Mouse (Mus musculus) hindbrain, postnatal 0 days (tissue): Measurements from ENCODE around the gene Hist1h2af. TPM values are rescaled to one million over a fixed set of nuclear protein-coding genes. Genes with fewer than 3 reads are reported as not detected.
"Not testable (repeated sequence)": the region's sequence is repeated elsewhere in the genome, so short reads cannot be mapped to it uniquely, and the experiment has no call there.

Experiments used
- ATAC-seq: fragments of 200-750 bp; cut with Nextera tagmentation; 2 replicates; pipeline ENCODE4 v1.8.0; 2017; ENCODE audit warnings: mild to moderate bottlenecking, moderate TSS enrichment, moderate library complexity
- DNase-seq: peaks from one replicate; pipeline ENCODE4 v3.0.0-alpha.2; 2015; ENCODE audit warnings: low spot score
- H3K27ac ChIP-seq: fragments of 300-500 bp; sonication (generic); 2 replicates; pipeline ENCODE4 v1.5.1; 2014; ENCODE audit warnings: mild to moderate bottlenecking
- H3K27me3 ChIP-seq: fragments of 300-500 bp; sonication (generic); 2 replicates; pipeline ENCODE4 v1.6.1; 2014; ENCODE audit warnings: low read length, mixed read lengths; ENCODE audit not compliant: insufficient read depth
- H3K36me3 ChIP-seq: fragments of 300-500 bp; sonication (generic); 2 replicates; pipeline ENCODE4 v1.6.1; 2014; ENCODE audit warnings: low read length, mixed read lengths; ENCODE audit not compliant: insufficient read depth
- H3K4me1 ChIP-seq: fragments of 300-500 bp; sonication (generic); 2 replicates; pipeline ENCODE4 v1.6.1; 2014; ENCODE audit warnings: antibody characterized with exemption, low read length, mixed read lengths; ENCODE audit not compliant: insufficient read depth
- H3K4me2 ChIP-seq: fragments of 300-500 bp; sonication (generic); 2 replicates; pipeline ENCODE4 v1.6.1; 2014; ENCODE audit warnings: low read depth, mild to moderate bottlenecking, low read length, moderate library complexity, mixed read lengths
- H3K4me3 ChIP-seq: fragments of 300-500 bp; sonication (generic); 2 replicates; pipeline ENCODE4 v1.5.1; 2014; ENCODE audit warnings: low read length
- H3K9ac ChIP-seq: fragments of 300-500 bp; sonication (generic); replicated peaks from 2 replicates; pipeline ENCODE4 v1.6.1; 2014; ENCODE audit warnings: mild to moderate bottlenecking, low read length, moderate library complexity, mixed read lengths
- H3K9me3 ChIP-seq: fragments of 300-500 bp; sonication (generic); 2 replicates; pipeline ENCODE4 v1.6.1; 2016; ENCODE audit warnings: low read length, mixed read lengths
- CTCF ChIP-seq: IDR thresholded peaks from 2 replicates; pipeline ENCODE4 v1.5.1; 2016; ENCODE audit warnings: antibody characterized with exemption, control low read depth, low read depth
- WGBS: fragments of 180-500 bp; shearing (Covaris S2); extraction: QIAGEN DNeasy Blood & Tissue Kit; methylation state at CpG from one replicate; pipeline ENCODE4 v1.1.7; 2014; 5-methylcytosine and 5-hydroxymethylcytosine counted together
- polyA plus RNA-seq: library from polyadenylated mRNA; unstranded; fragments of >200 nt; fragmentation: Nextera tagmentation; extraction: Ambion mirVana; gene quantifications from 2 replicates; pipeline ENCODE4 v1.2.1, GENCODE M21; 2015
- total RNA-seq: library from RNA; depleted of rRNA; stranded (reverse); fragments of >200 nt; gene quantifications from 2 replicates; pipeline ENCODE4 v1.2.3, GENCODE M21; 2014

Gene Hist1h2af
- total and polyA plus RNA-seq, 2 experiments from 2014 or later: 3.3 to 415 TPM

DNA sequence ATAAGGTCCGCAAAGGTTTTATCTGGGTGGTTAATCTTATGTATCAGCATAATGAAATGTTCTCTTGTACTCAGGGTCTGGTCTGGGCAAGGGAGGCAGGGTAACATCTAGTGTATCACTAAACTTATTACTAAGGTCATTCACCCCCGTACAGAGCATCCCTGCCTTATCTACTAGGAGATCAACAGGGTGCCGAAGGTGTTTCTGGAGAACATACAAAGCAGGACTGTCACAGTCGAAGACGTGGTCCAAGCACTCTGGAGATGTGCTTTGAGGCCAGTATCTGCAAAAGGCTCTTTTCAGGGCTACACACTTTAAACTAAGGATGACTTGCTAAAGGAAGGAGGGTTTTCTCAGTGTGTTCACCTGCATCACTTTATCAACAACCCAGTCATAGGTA, 13.0 kb downstream of the Hist1h2af start:
- Histone ChIP-seq H3K36me3 (no peaks in the 10 kb centered on the region), H3K4me1 (no peaks in the 10 kb centered on the region), H3K9ac (no peak overlapping the region), H3K9me3 (no peaks in the 10 kb centered on the region), H3K4me3 (no peak overlapping the region), H3K27ac (no peak overlapping the region), H3K27me3 (no peaks in the 10 kb centered on the region), H3K4me2 (no peak overlapping the region)
- DNase-seq: no peak
- no peak for TF ChIP-seq CTCF
- 81% methylated on average over 5 of the region's 5 CpGs for WGBS
- no peak for ATAC-seq

DNA sequence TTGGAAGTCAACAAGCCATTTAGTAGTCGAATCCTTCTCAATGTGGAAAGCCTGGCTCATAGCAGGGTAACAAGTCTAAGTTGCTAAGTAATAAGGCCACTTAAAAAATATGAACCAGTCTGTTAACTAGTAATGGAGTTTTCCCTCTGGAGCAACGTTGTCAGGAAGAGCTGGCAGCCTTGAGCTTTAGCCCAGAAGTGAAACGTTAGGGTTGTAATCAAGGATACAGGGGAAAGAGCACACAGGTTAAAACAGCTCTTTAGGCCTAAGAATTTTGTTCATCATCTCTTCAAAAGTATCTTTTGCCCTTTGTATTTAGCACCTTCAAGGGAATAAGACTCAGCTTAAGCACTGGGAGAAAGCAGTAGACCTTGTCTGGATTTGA, 17.0 kb downstream of the Hist1h2af start:
- 11% methylated on average over 3 of the region's 3 CpGs for WGBS
- peak overlapping the region; percentile 36 for H3K4me3 ChIP-seq
- peak overlapping the region; percentile 58 for H3K4me2 ChIP-seq
- H3K9ac ChIP-seq: peak overlapping the region; percentile 43; the same call in 1 of the 2 replicates
- H3K36me3 ChIP-seq: no peaks in the 10 kb centered on the region
- H3K27ac ChIP-seq: peak overlapping the region; percentile 73
- TF ChIP-seq CTCF: no peak
- ATAC-seq: no peak
- no peaks in the 10 kb centered on the region for H3K9me3 ChIP-seq
- H3K27me3 ChIP-seq: no peaks in the 10 kb centered on the region
- no peak for DNase-seq
- peaks cover 7% of the 10 kb centered on the region for H3K4me1 ChIP-seq

DNA sequence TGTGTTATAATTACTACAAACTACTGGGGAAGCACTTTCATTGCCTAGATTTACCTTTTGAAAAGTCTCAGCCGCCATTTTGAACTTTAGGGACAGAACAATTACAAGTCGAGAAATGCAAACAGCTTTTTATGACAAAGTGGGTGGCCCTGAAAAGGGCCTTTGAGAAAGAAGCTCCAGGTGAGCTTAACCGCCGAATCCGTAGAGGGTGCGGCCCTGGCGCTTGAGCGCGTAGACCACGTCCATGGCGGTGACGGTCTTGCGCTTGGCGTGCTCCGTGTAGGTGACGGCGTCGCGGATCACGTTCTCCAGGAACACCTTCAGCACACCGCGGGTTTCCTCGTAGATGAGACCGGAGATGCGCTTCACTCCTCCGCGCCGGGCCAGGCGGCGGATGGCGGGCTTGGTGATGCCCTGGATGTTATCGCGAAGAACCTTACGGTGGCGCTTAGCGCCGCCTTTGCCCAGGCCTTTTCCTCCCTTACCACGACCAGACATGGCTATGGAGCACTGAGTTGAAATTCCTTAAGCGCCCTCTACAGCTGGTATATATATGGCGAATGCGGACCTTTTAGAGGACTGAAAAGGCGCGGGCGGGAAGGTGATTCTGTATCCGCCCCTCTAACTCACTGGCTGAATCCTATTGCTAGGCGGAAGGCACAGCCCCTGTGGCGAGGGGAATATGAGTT, 17.6 kb downstream of the Hist1h2af start, which contains the start of gene Hist1h4f:
Hist1h4f (minus strand) TSS at position 503 of the 689 bp plus-strand sequence.
- H3K4me3 ChIP-seq: peak within 1 kb of the TSS; percentile 36
- peak within 1 kb of the TSS; percentile 58 for H3K4me2 ChIP-seq
- ATAC-seq: peak; percentile 92
- not testable (repeated sequence) for H3K4me1 ChIP-seq, H3K36me3 ChIP-seq, H3K27me3 ChIP-seq, H3K9me3 ChIP-seq
- peak; percentile 71 for TF ChIP-seq CTCF
- WGBS: under 1% methylated on average over 42 of the region's 47 CpGs
- peak within 1 kb of the TSS; percentile 43; the same call in 1 of the 2 replicates for H3K9ac ChIP-seq
- H3K27ac ChIP-seq: peak within 1 kb of the TSS; percentile 73
- peak; percentile 96 for DNase-seq

DNA sequence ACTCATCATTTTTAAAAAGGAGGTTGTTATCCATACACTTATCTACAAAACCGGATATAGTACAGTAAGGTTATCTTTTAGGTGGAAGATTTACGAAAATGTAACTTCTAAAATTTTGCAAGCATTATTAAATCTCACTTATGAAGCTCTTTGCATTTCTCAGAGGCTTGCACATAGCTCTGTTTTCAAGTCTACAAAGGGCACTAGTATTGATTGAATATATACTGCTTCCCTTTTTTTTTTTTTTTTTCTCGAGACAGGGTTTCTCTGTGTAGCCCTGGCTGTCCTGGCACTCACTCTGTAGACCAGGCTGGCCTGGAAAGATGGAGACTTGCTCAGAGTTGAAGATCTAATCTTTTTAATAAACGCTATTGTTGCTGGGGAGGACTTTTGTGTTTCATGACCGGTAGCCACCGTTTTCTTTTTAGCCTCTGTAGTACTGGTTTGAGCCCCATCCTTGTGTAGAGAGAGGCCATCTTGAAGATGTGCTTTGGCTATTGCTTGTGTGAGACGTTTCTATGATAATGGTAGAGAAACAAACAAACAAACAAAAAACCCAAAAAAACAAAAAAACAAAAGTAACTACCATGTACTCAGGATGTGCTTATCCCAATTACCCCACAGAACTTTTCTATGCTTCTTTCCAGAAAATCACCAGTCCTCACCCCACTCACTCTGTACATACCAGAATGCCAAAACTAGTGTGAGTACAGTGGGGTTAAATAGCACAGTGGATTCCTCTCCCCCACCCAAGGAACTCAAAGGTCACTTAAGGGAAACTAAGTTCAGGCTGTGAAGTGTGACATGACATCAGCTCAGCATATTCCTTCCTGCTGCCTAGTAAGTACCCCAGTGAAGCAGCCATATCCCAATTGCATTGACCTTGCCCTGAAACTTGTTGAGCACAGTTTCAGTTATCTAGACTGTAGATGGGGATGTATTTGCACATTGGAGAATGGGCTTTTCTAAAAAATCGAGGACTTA, 18.5 kb downstream of the Hist1h2af start:
- Histone ChIP-seq H3K9ac (no peak overlapping the region), H3K27ac (peak overlapping the region; percentile 73), H3K9me3 (no peaks in the 10 kb centered on the region), H3K4me3 (peak overlapping the region; percentile 36), H3K27me3 (no peaks in the 10 kb centered on the region), H3K4me1 (peaks cover 7% of the 10 kb centered on the region), H3K4me2 (peak overlapping the region; percentile 58), H3K36me3 (no peaks in the 10 kb centered on the region)
- no peak for ATAC-seq
- 47% methylated on average over 8 of the region's 8 CpGs for WGBS
- no peak for DNase-seq
- no peak for TF ChIP-seq CTCF

DNA sequence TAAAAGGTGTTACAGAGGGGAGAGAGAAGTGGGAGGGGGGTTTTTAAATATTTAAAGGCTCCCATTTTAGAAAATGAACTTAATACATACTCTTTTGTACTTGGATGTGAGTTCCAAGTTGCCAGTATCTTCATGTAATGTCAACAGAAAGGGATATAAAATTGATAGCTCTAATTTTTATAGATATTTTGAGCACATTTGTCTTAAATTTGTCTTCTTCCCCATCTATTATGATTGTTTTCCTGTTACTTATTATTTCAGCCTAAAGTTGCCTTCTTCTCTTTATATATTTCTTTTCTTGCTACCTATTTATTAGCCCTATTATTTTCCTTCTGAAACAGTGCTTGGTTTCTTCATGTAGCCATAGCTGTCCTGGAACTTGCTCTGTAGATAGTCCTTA, 19.3 kb downstream of the Hist1h2af start, which contains the start of gene Hist1h1d:
Hist1h1d (plus strand) TSS at position 301 of the 400 bp plus-strand sequence.
- Histone ChIP-seq H3K27me3 (no peaks in the 10 kb centered on the region), H3K4me2 (no peak within 1 kb of the TSS), H3K9me3 (no peaks in the 10 kb centered on the region), H3K4me3 (no peak within 1 kb of the TSS), H3K27ac (peak within 1 kb of the TSS; percentile 76; the same call in 1 of the 2 replicates), H3K36me3 (no peaks in the 10 kb centered on the region), H3K4me1 (peaks cover 7% of the 10 kb centered on the region), H3K9ac (no peak within 1 kb of the TSS)
- DNase-seq (no peak), ATAC-seq (no peak)
- no peak for TF ChIP-seq CTCF

DNA sequence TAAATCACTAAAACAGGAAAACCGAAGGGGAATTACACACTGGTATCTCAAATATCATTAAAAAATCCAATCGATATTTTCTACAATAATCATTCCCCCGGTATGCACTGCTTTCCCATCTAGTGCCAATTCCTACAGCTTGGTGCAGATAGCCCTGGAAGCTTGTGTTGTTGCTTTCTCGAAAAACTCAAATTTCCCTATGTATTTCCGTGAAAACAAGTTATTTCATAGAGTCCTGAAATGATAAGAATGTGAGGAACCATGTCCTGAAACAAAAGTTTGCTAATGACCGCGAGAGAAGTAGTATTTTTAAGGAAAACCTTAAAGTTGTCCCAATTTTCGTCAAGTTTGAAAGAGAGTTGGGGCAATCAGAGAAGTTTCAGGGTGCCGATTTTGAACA, 20.7 kb downstream of the Hist1h2af start:
- WGBS: 19% methylated on average over 9 of the region's 9 CpGs
- no peak for TF ChIP-seq CTCF
- peaks cover 7% of the 10 kb centered on the region for H3K4me1 ChIP-seq
- peak overlapping the region; percentile 76 for H3K27ac ChIP-seq
- H3K9me3 ChIP-seq: no peaks in the 10 kb centered on the region
- DNase-seq (no peak), ATAC-seq (no peak)
- peak overlapping the region; percentile 35 for H3K9ac ChIP-seq
- no peaks in the 10 kb centered on the region for H3K36me3 ChIP-seq
- peak overlapping the region; percentile 47 for H3K4me3 ChIP-seq
- no peaks in the 10 kb centered on the region for H3K27me3 ChIP-seq
- peak overlapping the region; percentile 81 for H3K4me2 ChIP-seq
